Mouse (Mus musculus) lung, postnatal 36 days (tissue): Measurements from ENCODE around the gene Mrln.

ENCODE experiments used
- DNase-seq: peaks from one replicate; pipeline ENCODE4 v3.0.0; 2022; ENCODE audit warnings: mixed read lengths

Gene Mrln

GRCm38 (mm10) chr10:70257029-70257428 lies 52.6 kb downstream of the Mrln start:
- no peak for DNase-seq

GRCm38 (mm10) chr10:70260904-70261303 lies 56.4 kb downstream of the Mrln start:
- no peak for DNase-seq

- DNase-seq, result no peak
Measured at GRCm38 (mm10) chr10:70262051-70262450, 57.6 kb downstream of the Mrln start.

- DNase-seq, result no peak
Measured at GRCm38 (mm10) chr10:70263681-70264189, 59.3 kb downstream of the Mrln start.

DNA sequence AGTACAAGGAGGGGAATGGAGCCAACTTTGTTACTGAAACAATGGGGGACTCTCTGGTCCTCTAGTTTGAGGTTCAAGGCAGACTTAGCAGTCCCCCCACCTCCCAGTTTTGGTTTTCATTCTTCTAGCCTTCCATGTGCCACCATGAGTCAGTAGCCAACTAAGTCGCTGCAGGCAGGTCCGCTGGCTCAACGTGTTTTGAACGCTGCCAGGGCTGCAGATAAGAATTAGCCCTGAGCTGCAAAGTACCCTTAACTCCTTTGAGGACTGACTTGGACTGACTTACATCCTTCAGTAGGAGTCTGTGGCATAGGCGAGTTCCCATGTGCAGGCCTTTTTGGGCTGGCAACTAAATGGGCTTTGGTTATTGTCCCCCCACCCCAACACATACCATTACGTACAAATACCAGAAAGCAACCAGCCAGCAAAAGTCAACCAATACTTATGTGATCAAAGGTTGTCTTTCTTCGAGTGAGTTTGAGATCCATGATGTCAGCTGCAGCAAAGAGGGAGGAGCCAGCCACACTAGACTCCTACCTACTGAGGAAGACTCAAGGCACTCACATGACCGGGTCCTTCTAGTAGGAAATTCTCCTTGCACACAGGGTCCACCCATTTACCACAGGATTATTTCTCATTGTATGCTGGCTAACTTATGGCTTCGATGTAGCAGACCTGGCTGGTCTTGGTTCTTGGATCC lies 60.0 kb downstream of the Mrln start:
- no peak for DNase-seq

GRCm38 (mm10) chr10:70266501-70266900 lies 62.0 kb downstream of the Mrln start:
- DNase-seq, result no peak

- no peak for DNase-seq
Measured at GRCm38 (mm10) chr10:70268581-70269446, 64.3 kb downstream of the Mrln start.
